Mouse (Mus musculus) cerebral cortex, adult 2 months (tissue): ENCODE data around the gene N4bp2.

Experiments used
- whole genome bisulfite sequencing: fragments of 180-500 bp; shearing (Covaris S2); methylation state at CpG from one replicate; pipeline ENCODE4 v1.1.7; 2018; 5-methylcytosine and 5-hydroxymethylcytosine counted together

N4bp2 gene

DNA sequence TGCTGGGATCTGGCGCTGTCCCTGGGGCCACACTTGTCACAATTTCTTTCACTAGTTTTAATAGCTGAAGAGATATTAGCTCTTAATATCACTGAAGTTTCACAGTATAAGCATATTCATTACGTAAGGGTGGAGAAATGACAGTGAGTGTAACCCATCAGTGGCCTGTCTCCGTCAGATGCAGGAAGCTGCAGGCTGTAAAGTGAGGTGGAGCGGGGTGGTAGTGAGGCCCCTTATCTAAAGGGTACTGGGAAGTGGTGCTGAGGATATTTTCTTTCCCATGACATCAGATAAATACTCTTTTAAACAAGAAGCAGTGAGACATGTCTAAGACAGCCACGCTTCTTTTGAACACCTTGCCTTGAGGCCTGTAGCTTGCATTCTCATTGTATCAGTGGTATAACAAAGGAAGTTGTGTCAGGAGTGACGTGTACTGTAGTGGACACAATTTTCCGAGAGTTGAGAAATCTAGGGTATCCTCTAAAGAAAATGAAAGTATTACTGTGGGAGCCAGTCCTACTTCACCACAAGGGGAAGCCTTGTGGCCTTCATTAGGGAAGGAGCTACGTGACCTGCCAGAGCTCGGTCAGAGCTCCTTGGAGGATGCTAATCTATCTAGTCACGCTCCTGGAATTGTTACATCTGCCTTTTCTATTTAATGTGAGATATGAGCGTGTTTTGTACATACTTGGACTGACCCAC lies 68.7 kb downstream of the N4bp2 start:
- 92% methylated on average over 11 of the region's 11 CpGs for WGBS

DNA sequence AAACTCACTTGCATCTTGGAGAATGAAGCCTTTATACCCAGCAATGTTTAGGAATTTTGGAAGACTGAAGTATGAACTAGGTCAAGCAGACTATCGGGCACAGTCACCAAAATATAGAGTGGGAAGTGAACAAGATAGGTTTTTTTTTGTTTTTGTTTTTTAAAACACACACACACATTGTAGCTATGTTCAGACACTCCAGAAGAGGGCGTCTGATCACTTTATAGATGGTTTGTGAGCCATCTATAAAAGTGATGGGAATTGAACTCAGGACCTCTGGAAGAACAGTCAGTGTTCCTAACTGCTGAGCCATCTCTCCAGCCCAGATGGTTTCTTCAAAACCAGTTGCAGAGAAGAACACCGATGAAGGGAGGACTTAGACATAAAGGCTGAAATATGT lies 69.8 kb downstream of the N4bp2 start:
- 78% methylated on average over 3 of the region's 3 CpGs for WGBS

DNA sequence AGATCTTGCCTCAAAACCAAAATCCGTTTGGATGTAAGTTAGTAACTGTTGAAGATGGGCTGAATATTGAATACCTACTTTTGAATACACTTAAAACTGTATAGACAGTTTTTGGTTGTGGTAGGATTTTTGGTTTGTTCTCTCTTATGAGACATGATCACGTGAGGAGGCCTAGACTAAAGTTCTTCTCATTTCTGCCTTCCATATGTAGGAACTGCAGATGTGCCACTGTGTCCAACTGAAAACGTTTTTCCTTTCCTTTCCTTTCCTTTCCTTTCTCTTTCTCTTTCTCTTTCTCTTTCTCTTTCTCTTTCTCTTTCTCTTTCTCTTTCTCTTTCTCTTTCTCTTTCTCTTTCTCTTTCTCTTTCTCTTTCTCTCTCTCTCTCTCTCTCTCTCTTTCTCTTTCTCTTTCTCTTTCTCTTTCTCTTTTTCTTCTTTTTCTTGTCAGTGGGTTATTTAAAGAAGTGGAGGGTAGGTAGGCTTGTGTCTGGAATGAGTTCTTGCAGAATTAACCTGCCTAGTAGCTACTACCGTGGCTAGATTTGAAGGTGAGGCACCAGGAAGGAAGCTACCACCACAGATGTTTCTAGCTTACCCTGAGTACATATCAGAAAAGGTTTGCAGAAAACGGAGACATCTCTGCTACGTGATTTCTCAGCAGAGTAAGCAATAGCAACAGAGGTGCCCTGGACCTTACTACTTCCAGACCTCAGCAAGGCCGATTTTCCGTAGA lies 70.6 kb downstream of the N4bp2 start:
- WGBS, result 94% methylated on average over 8 of the region's 8 CpGs

DNA sequence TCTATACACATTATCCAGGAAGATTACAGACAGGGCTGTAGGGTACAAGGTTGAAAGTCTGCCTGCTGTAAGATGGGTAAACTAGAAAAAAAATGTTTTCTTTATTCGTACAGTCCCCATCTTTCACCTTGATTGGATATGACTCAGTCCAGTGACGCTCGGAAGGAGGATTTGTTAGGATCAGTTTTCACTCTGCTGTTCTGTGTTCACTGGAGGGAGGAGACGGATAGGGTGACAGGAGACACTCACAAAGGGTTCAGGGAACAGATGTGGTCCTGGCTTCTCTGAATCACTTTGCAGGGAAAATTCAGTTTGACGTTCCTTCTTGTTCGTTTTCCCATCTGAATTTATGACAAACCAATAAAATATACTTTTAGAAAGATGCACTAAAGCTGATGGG lies 74.7 kb downstream of the N4bp2 start:
- WGBS, result 88% methylated on average over 6 of the region's 6 CpGs

DNA sequence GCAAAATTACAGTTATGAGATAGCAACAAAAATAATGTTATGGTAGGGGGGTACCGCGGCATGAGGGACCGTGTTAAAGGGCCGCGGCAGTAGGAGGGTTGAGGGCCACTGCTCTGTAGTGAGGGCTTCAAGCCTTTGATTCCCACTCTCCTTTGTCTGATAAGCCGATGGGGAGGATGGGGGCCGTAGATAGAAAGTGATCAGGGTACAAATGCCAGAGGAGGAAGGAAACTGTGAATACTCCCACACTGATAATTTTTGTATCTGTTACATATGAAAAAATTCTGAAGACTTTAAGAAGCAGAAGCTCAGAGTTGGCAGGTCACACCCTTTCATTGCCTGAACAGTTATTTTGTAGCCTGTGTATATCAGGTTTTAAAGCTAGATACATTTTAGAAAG lies 79.6 kb downstream of the N4bp2 start:
- 89% methylated on average over 7 of the region's 7 CpGs for WGBS

DNA sequence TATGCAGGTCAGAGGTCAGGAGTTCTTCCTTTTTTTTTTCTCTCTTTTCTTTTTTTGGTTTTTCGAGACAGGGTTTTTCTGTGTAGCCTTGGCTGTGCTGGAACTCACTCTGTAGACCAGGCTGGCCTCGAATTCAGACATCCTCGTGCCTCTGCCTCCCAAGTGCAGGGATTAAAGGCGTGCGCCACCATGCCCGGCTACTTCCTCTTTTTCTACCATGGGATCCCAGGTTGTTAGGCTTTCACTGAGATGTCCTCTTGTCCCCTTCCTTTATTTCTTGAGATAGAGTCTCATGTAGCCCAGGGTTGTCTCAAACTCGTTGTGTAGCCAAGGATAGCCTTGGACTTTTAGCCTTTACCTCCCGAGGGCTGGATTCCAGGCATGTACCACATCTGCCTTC lies 83.2 kb downstream of the N4bp2 start:
- 85% methylated on average over 8 of the region's 8 CpGs for WGBS

DNA sequence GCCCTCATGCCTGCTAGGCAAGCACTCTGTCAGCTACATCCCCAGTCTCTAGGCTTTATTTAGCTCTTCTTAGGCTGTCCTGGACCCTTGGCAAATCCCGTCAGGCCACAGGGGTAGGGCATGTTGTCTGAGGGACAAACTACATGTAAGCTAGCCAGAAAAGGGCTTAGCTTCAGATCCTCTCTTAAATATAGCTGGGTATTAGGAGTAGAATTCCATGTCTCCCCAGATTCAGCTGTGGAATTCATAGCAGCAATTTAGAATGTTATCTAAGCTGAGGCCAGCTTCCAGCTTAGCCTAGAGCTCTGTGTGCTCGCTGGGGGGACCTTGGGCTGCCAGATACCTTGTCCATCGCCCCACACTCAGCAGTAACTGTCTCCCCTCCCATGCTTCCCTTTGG lies 83.6 kb downstream of the N4bp2 start:
- WGBS, result 93% methylated on average over 3 of the region's 3 CpGs

DNA sequence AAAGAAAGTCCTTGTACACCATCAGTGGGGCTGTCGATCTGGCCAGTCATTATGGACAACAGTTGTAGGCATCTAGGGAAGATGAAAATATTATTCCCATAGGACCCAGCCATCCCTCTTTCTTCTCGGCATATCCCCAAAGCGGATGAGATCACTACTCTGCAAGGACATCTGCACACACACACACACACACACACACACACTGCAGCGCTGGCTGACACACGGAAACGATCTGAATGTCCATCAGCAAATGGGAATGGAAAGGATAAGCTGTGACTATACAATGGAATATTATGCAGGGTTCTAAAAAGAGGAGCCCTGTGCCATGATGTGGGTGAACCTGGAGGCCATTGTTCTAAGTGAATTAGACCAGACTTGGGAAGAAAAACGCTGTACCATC lies 84.3 kb downstream of the N4bp2 start:
- 81% methylated on average over 7 of the region's 7 CpGs for WGBS

DNA sequence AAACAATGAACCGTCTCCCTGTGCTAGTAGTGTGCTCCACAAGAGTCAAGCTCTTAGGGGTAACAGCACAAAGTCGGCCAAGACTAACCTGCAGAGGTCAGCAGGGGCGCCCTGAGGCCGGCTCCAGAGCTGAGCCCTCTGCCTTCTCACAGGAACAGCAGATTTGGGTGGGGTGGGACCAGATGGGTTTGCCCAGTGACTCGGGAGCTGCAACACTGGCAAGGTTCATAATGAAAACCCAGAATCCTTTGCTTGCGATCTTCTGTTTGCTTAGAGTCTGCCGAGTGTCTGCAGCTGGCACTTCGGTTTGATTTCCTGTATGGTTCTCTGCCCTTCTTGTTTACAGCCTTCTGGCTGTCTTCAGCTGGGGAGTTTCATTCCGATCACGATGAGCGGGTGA lies 87.4 kb downstream of the N4bp2 start:
- WGBS, result 56% methylated on average over 11 of the region's 11 CpGs

DNA sequence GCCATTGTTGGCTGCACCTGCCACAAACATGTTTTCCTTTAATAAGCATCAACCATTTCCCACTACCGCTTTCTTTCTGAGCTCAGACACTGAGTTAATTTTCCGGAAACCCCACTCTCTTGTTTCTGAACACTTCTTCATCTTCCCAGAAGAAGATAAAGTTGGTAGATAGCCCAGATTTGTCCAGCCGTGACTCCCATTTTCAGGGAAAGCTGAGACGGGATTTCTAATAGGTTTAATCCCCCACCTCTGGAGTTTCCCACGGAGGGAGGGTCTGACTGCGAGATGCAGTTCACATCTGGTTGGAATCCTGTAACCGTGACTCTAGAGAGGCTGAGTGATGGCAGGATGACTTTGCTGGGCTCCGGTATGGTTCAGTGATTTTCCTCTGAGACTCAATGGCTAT lies 91.5 kb downstream of the N4bp2 start:
- WGBS, result 61% methylated on average over 8 of the region's 8 CpGs

DNA sequence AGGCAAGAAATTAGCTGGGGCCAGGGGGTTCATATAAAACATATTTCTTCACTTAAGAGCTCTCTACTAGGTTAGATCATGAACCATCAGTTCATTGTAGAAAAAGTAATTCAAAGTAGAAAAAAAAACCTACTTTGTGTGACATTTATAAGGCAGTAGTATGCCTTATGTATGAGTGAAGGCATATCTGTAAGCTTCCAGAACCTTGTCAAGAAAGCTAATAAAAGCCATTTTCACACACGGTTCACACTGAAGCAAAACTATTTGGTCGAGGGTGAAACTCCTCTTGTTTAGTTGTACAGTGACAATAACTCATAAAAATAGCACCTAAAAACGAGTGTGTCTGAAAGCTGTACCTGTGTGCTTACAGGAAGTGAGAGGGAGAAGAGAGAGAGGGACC lies 92.2 kb downstream of the N4bp2 start:
- WGBS, result 77% methylated on average over 3 of the region's 3 CpGs

DNA sequence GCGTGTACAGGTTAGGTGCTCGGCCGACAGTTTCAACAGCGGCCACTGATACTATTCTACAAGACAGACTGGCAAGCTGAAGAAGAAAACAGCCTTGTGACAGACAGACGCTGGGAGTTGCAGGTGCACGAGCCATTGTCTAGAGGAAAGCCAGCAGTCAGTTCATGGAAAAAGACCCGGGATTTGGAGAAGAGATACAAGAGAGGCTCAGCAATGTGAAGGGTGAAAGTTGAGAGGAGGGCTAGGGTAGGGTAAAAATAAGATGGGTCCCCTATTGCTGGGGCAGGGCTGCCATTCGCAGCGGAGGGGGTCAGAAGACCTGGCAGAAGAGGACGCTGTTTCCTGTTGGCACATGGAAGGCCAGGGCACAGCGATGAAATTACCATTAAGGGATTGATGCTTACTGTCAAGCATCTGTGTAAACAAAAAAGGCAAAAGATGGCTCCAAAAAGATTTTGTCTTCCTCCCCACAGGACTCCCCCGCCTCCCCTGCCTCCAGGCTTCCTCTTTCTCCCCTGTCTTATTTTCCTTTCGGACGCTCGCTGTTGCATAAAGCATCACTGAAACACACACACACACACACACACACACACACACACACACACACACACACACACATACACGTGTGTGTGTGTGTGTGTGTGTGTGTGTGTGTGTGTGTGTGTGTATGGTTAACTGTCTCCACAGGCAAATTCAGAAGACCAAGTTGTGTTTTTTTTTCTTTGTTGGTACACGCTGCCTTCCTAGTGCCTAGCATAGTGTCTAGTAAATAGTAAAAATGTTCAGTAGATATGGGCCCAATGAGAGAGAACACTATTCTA lies 93.5 kb downstream of the N4bp2 start:
- 86% methylated on average over 17 of the region's 17 CpGs for WGBS

DNA sequence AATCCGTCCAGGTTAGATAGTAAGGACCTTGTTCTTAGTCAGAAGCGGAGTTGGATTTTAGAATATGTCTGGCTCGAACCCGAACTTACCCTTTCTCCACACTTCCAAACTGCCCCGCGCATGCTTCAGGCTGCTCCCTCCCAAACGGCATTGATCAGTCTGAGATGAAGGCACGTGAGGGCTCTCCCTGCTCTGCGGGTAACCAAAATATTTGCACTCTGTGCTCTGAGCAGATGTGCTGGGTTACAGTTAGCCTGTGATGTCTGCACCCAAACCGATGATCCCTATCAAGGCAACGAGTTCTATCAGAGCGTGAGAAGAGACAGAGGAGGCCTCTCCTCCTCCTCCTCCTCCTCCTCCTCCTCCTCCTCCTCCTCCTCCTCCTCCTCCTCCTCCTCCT lies 94.6 kb downstream of the N4bp2 start:
- WGBS, result 85% methylated on average over 12 of the region's 12 CpGs

DNA sequence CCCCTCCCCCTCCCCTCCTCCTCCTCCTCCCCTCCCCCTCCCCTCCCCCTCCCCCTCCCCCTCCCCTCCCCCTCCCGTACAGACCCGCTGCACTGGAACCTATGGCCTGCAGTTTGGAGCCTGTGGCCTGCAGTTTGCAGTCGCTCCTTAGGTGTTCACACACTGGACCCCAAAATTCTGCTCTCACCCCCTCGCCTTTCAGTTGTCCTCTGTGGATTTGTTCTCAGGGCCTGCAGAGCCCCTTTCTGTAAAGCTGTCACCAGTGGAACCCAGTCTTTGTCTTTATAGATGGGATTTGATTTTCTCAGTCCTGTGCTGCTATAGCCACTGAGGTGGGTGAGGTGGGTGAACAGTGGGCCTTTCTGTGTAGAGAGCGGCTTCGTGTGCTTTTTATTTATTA lies 95.0 kb downstream of the N4bp2 start:
- WGBS, result 94% methylated on average over 4 of the region's 6 CpGs

DNA sequence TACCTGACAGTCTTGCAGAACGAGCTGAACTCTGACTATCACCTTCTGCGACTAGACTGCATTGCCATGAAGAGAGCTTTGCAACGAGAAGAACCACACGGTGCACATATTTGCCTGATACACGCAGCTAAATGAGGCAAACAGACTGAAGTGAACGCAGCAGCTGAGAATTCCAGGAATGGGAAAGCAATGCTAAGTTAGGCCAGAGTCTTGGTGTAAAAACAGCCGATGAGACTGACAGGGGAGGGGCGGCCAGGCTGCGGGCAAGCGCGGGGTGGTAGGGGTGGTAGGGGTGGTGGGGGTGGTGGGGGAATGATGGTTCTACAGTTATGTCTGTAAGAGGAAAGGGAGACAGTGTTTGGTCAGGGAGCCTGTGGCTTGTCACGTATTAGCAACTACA lies 95.6 kb downstream of the N4bp2 start:
- 43% methylated on average over 12 of the region's 12 CpGs for WGBS

DNA sequence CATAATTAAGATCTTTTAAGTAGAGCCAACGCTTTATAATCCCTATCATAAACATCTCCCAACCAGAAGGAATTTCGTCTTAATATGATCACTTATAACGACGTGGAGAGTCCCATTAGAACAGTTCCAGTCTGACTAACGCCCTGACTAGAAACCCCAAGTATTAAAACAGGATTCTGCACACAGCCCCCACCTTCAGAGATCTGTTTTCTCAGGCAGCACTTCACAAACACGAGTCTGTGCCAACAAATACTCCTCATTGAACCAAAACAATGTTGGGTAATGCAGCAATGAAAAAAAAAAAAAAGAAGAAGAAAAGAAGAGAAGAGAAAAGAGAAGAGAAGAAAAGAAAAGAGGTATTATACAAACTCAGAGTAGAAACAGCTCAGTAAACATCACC lies 96.1 kb downstream of the N4bp2 start:
- 65% methylated on average over 6 of the region's 6 CpGs for WGBS

DNA sequence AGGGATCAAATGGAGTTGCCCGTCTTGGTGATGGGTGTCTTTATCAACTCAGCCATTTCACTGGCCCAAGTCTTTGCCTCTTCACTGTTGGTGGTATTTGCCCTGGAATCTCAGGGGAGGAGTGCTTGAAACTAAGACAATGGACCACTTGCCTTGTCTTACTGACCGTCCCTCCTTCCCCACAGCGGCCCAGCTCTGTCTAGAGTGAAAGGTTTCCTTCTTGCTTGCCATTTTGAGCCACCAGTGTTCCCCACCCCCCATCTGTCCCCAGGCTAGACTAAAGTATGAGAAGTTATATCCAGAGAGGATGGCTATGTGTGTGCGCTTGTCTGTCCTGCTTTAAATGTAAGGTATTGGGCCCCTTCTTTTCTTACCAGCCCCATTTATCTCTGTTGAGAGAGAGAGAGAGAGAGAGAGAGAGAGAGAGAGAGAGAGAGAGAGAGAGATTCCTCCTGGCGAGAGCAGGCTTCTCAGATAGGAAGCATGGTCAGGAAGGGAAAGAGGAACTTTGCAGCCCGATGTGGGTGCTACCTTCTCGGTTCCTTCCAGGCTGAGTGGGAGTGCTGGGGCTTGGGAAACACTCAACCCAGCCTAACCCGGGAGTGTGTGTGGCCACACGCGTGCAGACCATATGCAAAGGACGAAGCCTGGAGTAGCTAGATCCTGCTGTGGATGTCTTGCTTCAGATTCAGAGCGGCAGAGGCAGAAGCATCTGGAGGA lies 97.1 kb downstream of the N4bp2 start:
- 81% methylated on average over 12 of the region's 12 CpGs for WGBS

DNA sequence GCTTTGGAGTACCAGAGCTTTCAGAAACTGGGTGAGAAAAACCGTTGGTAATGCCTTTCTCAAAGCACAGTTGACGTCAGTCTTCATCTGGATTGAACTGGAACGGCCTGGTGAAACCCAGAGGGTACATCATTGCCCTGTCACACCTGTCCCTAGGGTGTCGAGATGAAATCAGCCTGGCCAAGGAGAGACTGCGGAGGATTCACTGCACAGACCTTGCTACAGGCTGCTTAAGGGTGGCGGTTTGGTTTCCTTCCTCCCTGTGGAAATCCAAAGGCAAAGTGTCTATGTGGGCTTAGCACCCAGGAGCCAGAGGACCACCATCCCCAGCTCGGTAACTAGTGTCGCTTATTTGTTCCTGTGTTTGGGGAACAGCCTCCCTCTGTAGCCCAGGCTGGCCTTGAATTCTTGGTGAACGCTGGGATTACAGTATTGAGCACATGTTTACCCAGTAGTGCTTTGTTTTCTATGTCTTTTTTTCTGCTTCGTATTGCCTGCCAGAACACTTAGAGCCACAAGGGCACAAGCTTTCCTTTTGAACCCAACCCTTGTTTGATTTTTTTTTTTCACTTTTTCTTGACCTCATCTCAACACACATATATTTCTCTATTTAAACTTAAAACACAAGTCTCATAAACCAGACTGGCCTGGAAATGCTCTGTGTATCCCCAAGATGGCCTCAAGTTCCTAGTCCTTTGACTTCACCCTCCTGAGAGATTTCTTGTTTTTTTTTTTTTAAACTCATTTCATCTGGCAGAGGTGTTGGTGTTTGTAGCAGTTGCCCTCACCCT lies 98.0 kb downstream of the N4bp2 start, which contains the start of gene Rhoh:
TSS of gene Rhoh (plus strand) at position 60 of the 791 bp plus-strand sequence.
- WGBS, result 87% methylated on average over 10 of the region's 10 CpGs

DNA sequence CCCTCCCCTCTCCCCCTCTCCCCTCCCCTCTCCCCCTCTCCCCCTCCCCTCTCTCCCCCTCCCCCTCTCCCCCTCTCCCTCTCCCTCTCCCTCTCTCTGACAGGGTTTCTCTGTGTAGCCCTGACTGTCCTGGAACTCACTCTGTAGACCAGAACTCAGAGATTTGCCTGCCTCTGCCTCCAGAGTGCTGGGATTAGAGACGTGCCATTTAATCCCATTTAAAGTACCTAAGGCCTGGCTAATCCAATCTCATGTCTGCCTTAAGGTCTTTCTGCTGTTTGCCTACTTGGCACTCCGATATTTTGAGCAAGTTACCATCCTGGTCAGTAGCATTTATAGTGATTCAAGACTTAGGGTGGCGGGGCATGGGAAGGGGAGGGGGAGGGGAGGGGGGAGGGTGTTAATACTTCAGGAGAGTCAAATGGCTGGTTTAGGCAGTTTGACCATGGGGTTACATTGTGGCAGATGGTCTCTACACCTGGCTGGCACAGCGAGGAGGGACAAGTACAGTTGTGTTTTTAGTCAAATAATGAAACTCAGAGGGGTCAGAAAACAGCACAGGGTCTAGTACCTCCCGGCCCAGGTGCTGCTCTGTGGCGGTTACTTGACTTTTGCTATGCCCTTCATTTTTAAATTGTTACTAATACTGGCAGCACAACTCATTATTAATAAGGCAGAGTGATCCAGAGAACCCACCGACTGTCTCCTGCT lies 99.1 kb downstream of the N4bp2 start:
- WGBS, result 94% methylated on average over 7 of the region's 7 CpGs

DNA sequence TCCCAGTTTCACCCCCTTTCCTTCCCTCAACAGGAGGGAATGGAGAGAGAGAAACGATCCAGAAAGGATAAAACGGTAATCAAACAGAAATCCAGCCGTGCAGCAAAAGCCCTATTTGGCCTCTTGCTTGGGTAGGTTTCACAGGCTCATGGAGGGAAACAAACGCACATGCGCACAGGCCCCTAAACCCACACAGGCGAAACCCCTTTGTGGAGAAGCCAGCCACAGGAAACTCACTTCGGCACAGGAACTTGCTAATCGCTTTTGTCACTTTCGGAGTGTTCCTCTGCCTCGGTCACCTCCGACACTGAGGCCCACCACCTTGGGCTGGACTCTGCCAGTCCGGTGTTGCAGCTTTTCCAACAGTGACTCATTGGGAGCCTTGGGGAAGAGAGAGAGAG lies 100.0 kb downstream of the N4bp2 start:
- WGBS, result 84% methylated on average over 12 of the region's 12 CpGs

DNA sequence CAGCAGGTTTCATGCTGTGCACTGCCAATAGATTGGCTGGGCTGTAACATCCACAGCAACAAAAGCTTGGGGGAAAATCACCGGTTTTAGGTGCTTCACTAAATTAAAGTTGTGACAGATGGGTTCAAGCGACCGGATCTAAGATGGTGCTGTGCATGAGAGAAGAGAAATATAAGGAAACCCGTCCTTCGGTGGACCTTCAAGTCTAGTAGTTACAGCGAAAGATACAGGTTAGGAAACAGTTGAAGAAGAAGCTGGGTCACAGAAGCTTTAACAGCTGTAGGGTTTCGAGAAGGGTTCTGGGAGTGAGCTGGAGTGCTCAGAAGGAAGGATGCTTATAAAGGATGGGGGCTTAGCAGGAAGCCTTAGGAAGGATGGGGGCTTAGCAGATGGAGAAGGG lies 101.2 kb downstream of the N4bp2 start:
- WGBS, result 85% methylated on average over 7 of the region's 7 CpGs
